Mouse (Mus musculus): Measurements from ENCODE around the gene Frrs1. TPM values are rescaled to one million over a fixed set of nuclear protein-coding genes. Genes with fewer than 3 reads are reported as not detected.

Gene Frrs1
- polyA plus RNA-seq, 1 experiment from 2014 or later = 39.8 TPM

- H3K27me3 ChIP-seq (ENCODE audit: control insufficient read depth, insufficient read depth, low read length) = no peaks in the 10 kb centered on the region
- no peak overlapping the region for H3K4me3 ChIP-seq (ENCODE audit: low read depth, low read length)
- no peak overlapping the region for H3K4me2 ChIP-seq (replicated peaks; ENCODE audit: low read depth, low read length)
- H3K4me1 ChIP-seq (ENCODE audit: control insufficient read depth, insufficient read depth, low read length) = no peaks in the 10 kb centered on the region
- H3K9me3 ChIP-seq (ENCODE audit: control insufficient read depth, low read depth, low read length) = no peaks in the 10 kb centered on the region
- no peaks in the 10 kb centered on the region for H3K36me3 ChIP-seq (ENCODE audit: control insufficient read depth, insufficient read depth, low read length)
- WGBS = 77% methylated on average over 6 of the region's 6 CpGs
- no peak for ATAC-seq (ENCODE audit: insufficient number of reproducible peaks, insufficient read depth, low FRiP score, low read depth)
- H3K9ac ChIP-seq (replicated peaks; ENCODE audit: low read depth, low read length) = no peak overlapping the region
- H3K27ac ChIP-seq (ENCODE audit: low read length) = no peak overlapping the region
Observed at GRCm38 (mm10) chr3:116857611-116858010, 1.7 kb upstream of the Frrs1 start.

DNA sequence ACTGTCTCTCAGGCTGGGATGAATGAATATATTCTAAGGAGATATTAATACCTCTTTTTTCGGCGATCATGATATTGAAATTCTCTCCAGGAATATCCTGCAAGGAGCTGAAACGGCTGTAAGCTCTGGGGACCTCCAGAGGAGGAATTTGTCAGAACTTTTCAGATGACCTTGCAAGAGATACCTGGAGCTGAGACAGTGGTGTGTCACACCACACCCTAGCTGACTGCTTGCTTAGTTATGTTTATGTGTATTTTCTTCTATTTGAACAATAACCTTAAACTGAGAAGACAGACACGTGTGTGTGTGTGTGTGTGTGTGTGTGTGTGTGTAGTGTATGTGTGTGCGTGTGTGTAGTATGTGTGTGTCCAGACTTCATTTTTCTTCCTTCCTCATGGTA is 488 bp downstream of the Frrs1 start:
- H3K27ac ChIP-seq (ENCODE audit: low read length) = no peak overlapping the region
- H3K4me3 ChIP-seq (ENCODE audit: low read depth, low read length) = no peak overlapping the region
- no peaks in the 10 kb centered on the region for H3K4me1 ChIP-seq (ENCODE audit: control insufficient read depth, insufficient read depth, low read length)
- no peaks in the 10 kb centered on the region for H3K36me3 ChIP-seq (ENCODE audit: control insufficient read depth, insufficient read depth, low read length)
- no peaks in the 10 kb centered on the region for H3K9me3 ChIP-seq (ENCODE audit: control insufficient read depth, low read depth, low read length)
- H3K9ac ChIP-seq (replicated peaks; ENCODE audit: low read depth, low read length) = no peak overlapping the region
- 83% methylated on average over 5 of the region's 5 CpGs for WGBS
- ATAC-seq (ENCODE audit: insufficient number of reproducible peaks, insufficient read depth, low FRiP score, low read depth) = no peak
- no peaks in the 10 kb centered on the region for H3K27me3 ChIP-seq (ENCODE audit: control insufficient read depth, insufficient read depth, low read length)
- H3K4me2 ChIP-seq (replicated peaks; ENCODE audit: low read depth, low read length) = no peak overlapping the region

DNA sequence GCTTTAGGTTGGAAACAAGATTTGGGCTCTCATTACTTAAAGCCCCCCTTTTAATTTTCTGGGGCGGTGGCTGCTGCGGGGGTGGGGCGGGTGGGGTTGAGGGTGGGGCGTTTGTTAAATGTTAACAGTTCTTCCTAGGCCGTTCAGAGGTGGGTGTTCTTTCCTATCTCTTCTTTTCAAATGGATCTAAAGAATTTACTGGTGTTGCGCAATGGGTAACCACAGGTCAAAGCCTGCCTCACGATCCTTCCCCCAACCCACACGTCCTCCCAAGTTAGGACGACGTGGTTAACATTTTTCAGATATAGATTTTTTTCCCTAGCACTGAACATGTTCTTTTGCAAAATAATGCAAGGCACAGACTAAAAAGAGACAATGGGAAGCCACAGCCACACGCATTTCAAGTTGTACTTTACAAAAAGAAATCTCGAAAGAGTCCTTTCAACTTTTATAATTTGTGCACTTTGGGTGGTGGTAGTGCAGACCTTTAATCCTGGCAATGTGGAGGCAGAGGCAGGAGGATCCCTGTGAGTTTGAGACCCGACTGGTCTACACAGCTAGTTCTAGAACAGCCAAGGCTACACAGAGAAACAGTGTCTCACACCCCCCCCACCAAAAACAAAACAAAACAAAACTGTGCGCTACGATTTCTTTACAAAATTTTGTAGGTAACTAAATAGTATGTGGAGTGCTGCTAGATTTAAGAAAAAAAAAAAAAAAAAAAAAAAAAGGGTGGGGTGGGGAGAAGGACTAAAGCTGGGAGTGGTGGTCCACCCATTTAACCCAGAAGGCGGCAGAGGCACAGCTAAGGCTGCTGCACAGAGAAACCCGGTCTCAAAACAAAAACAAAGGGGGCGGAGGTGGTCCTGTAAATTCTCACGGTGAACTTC is 1.3 kb downstream of the Frrs1 start:
- Histone ChIP-seq H3K9ac (replicated peaks; ENCODE audit: low read depth, low read length) (0 out of 2 replicates have a peak overlapping the region, but pooled peaks have one; percentile 22), H3K4me3 (ENCODE audit: low read depth, low read length) (peak overlapping the region; percentile 48; the same call in 1 of the 2 replicates), H3K4me1 (ENCODE audit: control insufficient read depth, insufficient read depth, low read length) (no peaks in the 10 kb centered on the region), H3K27me3 (ENCODE audit: control insufficient read depth, insufficient read depth, low read length) (no peaks in the 10 kb centered on the region), H3K4me2 (replicated peaks; ENCODE audit: low read depth, low read length) (peak overlapping the region; percentile 59), H3K36me3 (ENCODE audit: control insufficient read depth, insufficient read depth, low read length) (no peaks in the 10 kb centered on the region), H3K9me3 (ENCODE audit: control insufficient read depth, low read depth, low read length) (no peaks in the 10 kb centered on the region), H3K27ac (ENCODE audit: low read length) (peak overlapping the region; percentile 80; the same call in 1 of the 2 replicates)
- peak; percentile 63 for ATAC-seq (ENCODE audit: insufficient number of reproducible peaks, insufficient read depth, low FRiP score, low read depth)
- 57% methylated on average over 19 of the region's 19 CpGs for WGBS

- ATAC-seq (ENCODE audit: insufficient number of reproducible peaks, insufficient read depth, low FRiP score, low read depth) = peak; percentile 38
- Histone ChIP-seq H3K27me3 (ENCODE audit: control insufficient read depth, insufficient read depth, low read length) (no peaks in the 10 kb centered on the region), H3K4me1 (ENCODE audit: control insufficient read depth, insufficient read depth, low read length) (no peaks in the 10 kb centered on the region), H3K9ac (replicated peaks; ENCODE audit: low read depth, low read length) (peak overlapping the region; percentile 22; the same call in 1 of the 2 replicates), H3K36me3 (ENCODE audit: control insufficient read depth, insufficient read depth, low read length) (no peaks in the 10 kb centered on the region), H3K4me3 (ENCODE audit: low read depth, low read length) (peak overlapping the region; percentile 48), H3K9me3 (ENCODE audit: control insufficient read depth, low read depth, low read length) (no peaks in the 10 kb centered on the region), H3K4me2 (replicated peaks; ENCODE audit: low read depth, low read length) (peak overlapping the region; percentile 59), H3K27ac (ENCODE audit: low read length) (peak overlapping the region; percentile 80; the same call in 1 of the 2 replicates)
- 11% methylated on average over 4 of the region's 4 CpGs for WGBS
Observed at GRCm38 (mm10) chr3:116861223-116861539, 1.9 kb downstream of the Frrs1 start.

GRCm38 (mm10) chr3:116861540-116862067 is 2.3 kb downstream of the Frrs1 start:
- peak; percentile 82 for ATAC-seq (ENCODE audit: insufficient number of reproducible peaks, insufficient read depth, low FRiP score, low read depth)
- H3K9ac ChIP-seq (replicated peaks; ENCODE audit: low read depth, low read length) = peak overlapping the region; percentile 22; the same call in 1 of the 2 replicates

DNA sequence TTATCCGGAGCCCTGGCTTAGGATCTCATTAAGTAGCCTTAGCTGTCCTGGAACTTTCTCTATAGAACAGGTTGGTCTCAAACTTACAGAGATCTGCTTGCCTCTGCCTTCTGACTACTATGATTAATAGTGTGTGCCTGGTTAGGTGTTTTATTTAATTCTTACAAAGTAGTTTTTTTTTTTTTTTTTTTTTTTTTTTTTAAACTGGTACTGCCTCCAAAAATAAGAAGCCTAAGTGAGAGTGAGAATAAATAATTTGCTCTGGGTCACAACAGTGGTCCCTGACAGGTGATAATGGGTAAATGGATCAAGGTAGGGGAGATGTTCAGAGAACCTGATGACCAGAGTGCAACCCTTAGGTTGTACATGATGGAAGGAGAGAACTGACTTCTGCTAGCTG is 3.4 kb downstream of the Frrs1 start:
- no peaks in the 10 kb centered on the region for H3K4me1 ChIP-seq (ENCODE audit: control insufficient read depth, insufficient read depth, low read length)
- H3K4me3 ChIP-seq (ENCODE audit: low read depth, low read length) = no peak overlapping the region
- H3K27ac ChIP-seq (ENCODE audit: low read length) = no peak overlapping the region
- no peaks in the 10 kb centered on the region for H3K9me3 ChIP-seq (ENCODE audit: control insufficient read depth, low read depth, low read length)
- H3K36me3 ChIP-seq (ENCODE audit: control insufficient read depth, insufficient read depth, low read length) = no peaks in the 10 kb centered on the region
- H3K4me2 ChIP-seq (replicated peaks; ENCODE audit: low read depth, low read length) = no peak overlapping the region
- no peak overlapping the region for H3K9ac ChIP-seq (replicated peaks; ENCODE audit: low read depth, low read length)
- no peaks in the 10 kb centered on the region for H3K27me3 ChIP-seq (ENCODE audit: control insufficient read depth, insufficient read depth, low read length)
- no peak for ATAC-seq (ENCODE audit: insufficient number of reproducible peaks, insufficient read depth, low FRiP score, low read depth)
- WGBS = 78% methylated on average over 1 of the region's 1 CpGs

More at GRCm38 (mm10) chr3:116861540-116862067, 2.3 kb downstream of the Frrs1 start:
- H3K36me3 ChIP-seq (ENCODE audit: control insufficient read depth, insufficient read depth, low read length) = no peaks in the 10 kb centered on the region
- H3K27ac ChIP-seq (ENCODE audit: low read length) = peak overlapping the region; percentile 80; the same call in 1 of the 2 replicates
- under 1% methylated on average over 25 of the region's 25 CpGs for WGBS
- H3K9me3 ChIP-seq (ENCODE audit: control insufficient read depth, low read depth, low read length) = no peaks in the 10 kb centered on the region
- H3K27me3 ChIP-seq (ENCODE audit: control insufficient read depth, insufficient read depth, low read length) = no peaks in the 10 kb centered on the region
- H3K4me1 ChIP-seq (ENCODE audit: control insufficient read depth, insufficient read depth, low read length) = no peaks in the 10 kb centered on the region
- peak overlapping the region; percentile 59 for H3K4me2 ChIP-seq (replicated peaks; ENCODE audit: low read depth, low read length)
- H3K4me3 ChIP-seq (ENCODE audit: low read depth, low read length) = peak overlapping the region; percentile 48

DNA sequence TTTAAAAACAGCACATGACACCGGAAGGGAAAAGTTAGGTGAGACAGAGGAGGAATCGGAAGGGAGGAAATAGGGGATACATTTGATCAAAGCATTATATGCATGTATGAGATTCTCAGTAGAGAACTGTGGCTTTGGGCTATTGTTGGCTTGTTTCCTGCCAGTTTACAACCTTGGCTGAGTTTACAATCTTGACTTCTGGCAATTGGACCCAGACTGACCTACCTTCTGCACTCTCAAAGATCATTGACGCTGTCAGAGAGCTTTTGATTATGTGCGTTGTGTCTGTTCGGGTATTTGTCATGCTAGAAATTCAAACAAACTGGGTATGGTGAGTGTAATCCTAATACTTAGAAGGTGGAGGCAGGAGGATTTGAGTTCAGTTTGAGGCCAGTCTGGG is 5.2 kb downstream of the Frrs1 start:
- no peak for ATAC-seq (ENCODE audit: insufficient number of reproducible peaks, insufficient read depth, low FRiP score, low read depth)
- H3K27ac ChIP-seq (ENCODE audit: low read length) = no peak overlapping the region
- H3K27me3 ChIP-seq (ENCODE audit: control insufficient read depth, insufficient read depth, low read length) = no peaks in the 10 kb centered on the region
- 68% methylated on average over 5 of the region's 5 CpGs for WGBS
- no peaks in the 10 kb centered on the region for H3K36me3 ChIP-seq (ENCODE audit: control insufficient read depth, insufficient read depth, low read length)
- H3K4me2 ChIP-seq (replicated peaks; ENCODE audit: low read depth, low read length) = no peak overlapping the region
- H3K4me3 ChIP-seq (ENCODE audit: low read depth, low read length) = no peak overlapping the region
- no peaks in the 10 kb centered on the region for H3K9me3 ChIP-seq (ENCODE audit: control insufficient read depth, low read depth, low read length)
- no peaks in the 10 kb centered on the region for H3K4me1 ChIP-seq (ENCODE audit: control insufficient read depth, insufficient read depth, low read length)
- no peak overlapping the region for H3K9ac ChIP-seq (replicated peaks; ENCODE audit: low read depth, low read length)

DNA sequence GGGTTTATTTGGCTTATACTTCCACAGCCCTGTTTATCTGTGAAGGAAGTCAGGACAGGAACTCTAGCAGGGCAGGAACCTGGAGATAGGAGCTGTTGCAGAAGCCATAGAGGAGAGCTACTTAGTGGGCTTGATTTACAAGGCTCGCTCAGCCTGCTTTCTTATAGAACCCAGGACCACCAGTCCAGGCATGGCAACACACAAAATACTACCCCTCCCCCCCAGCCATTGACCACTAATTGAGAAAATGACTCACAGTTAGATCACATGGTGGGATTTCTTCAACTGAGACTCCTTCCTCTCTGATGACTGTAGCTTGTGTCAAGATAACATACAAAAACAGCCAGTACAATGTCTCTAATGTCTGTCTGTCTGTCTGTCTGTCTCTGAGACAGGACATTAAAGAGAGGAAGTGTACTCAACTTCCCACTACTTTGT is 6.0 kb downstream of the Frrs1 start:
- Histone ChIP-seq H3K27ac (ENCODE audit: low read length) (no peak overlapping the region), H3K9me3 (ENCODE audit: control insufficient read depth, low read depth, low read length) (no peaks in the 10 kb centered on the region)
- WGBS = 79% methylated on average over 1 of the region's 1 CpGs

More for the DNA sequence above, 6.0 kb downstream of the Frrs1 start:
- H3K9ac ChIP-seq (replicated peaks; ENCODE audit: low read depth, low read length) = no peak overlapping the region
- no peaks in the 10 kb centered on the region for H3K36me3 ChIP-seq (ENCODE audit: control insufficient read depth, insufficient read depth, low read length)
- no peak overlapping the region for H3K4me3 ChIP-seq (ENCODE audit: low read depth, low read length)
- H3K4me1 ChIP-seq (ENCODE audit: control insufficient read depth, insufficient read depth, low read length) = no peaks in the 10 kb centered on the region
- H3K27me3 ChIP-seq (ENCODE audit: control insufficient read depth, insufficient read depth, low read length) = no peaks in the 10 kb centered on the region
- no peak overlapping the region for H3K4me2 ChIP-seq (replicated peaks; ENCODE audit: low read depth, low read length)
- ATAC-seq (ENCODE audit: insufficient number of reproducible peaks, insufficient read depth, low FRiP score, low read depth) = no peak
